Mouse (Mus musculus) Patski (cell line): ENCODE measurements around the gene Nrxn2. TPM values are rescaled to one million over a fixed set of nuclear protein-coding genes. Genes with fewer than 3 reads are reported as not detected.

ENCODE experiments used
- ATAC-seq: fragments of 100-300 bp; one replicate; pipeline ENCODE4 v1.8.0; 2021
- CTCF ChIA-PET: fragments of 350-600 bp; sonication (Branson Sonifier 250); formaldehyde crosslinking; loops from one replicate; lab custom pipeline; 2022; ENCODE audit warnings: inconsistent platforms; lab: Charles Lee
- POLR2A ChIA-PET: fragments of 350-600 bp; sonication (Branson Sonifier 250); formaldehyde crosslinking; loops from one replicate; lab custom pipeline; 2022; ENCODE audit warnings: antibody characterized with exemption, inconsistent platforms; lab: Charles Lee
- DNase-seq: peaks from one replicate; pipeline ENCODE4 v3.0.0-alpha.2; 2011; ENCODE audit warnings: low read depth, low spot score
- H3K27me3 ChIP-seq: fragments of 371-371 bp; one replicate; pipeline ENCODE4 v1.5.1; 2021
- CTCF ChIP-seq: fragments of 100-300 bp; IDR thresholded peaks from one replicate; pipeline ENCODE4 v1.5.1; 2021
- in situ Hi-C: fragments of 300-500 bp; cut with MboI; formaldehyde crosslinking; loops from 3 replicates; pipeline ENCODE4 v1.11.1; 2018; ENCODE audit warnings: low pct_unique_long_range_greater_than_20kb, mixed read lengths
- polyA plus RNA-seq: library from polyadenylated mRNA; unstranded; gene quantifications from one replicate; pipeline ENCODE4 v1.2.3, GENCODE M21; 2021

Gene Nrxn2
- polyA plus RNA-seq, 1 experiment from 2014 or later, result not detected

GRCm38 (mm10) chr19:6380411-6381166, 37.9 kb upstream of the Nrxn2 start:
- in situ Hi-C loops, result no loop called here
- ATAC-seq (no peak), DNase-seq (no peak)
- CTCF ChIA-PET, result interaction anchor here (2.5 kb wide), 1 partner anchor 14 kb away, joined by 11 read pairs; no protein-coding TSS in a partner anchor
- no peaks in the 10 kb centered on the region for H3K27me3 ChIP-seq
- POLR2A ChIA-PET, result interaction anchor here (0.6 to 0.7 kb wide), 3 partner anchors 9 to 322 kb away, joined by 3 to 4 read pairs (median 3); no protein-coding TSS in a partner anchor
- no peak for TF ChIP-seq CTCF

GRCm38 (mm10) chr19:6381238-6381637, 37.3 kb upstream of the Nrxn2 start:
- POLR2A ChIA-PET, result interaction anchor here (0.6 kb wide), 1 partner anchor 9 kb away, joined by 3 read pairs; no protein-coding TSS in a partner anchor

GRCm38 (mm10) chr19:6382323-6382924, 36.1 kb upstream of the Nrxn2 start:
- no peaks in the 10 kb centered on the region for H3K27me3 ChIP-seq
- DNase-seq, result no peak
- CTCF ChIA-PET, result interaction anchor here (2.6 kb wide), 1 partner anchor 8 kb away, joined by 15 read pairs; no protein-coding TSS in a partner anchor
- TF ChIP-seq CTCF, result no peak
- in situ Hi-C loops, result no loop called here
- POLR2A ChIA-PET, result interaction anchor here (0.8 kb wide), 1 partner anchor 16 kb away, joined by 3 read pairs; no protein-coding TSS in a partner anchor
- ATAC-seq, result no peak

More at GRCm38 (mm10) chr19:6381238-6381637, 37.3 kb upstream of the Nrxn2 start:
- no peak for TF ChIP-seq CTCF
- DNase-seq, result no peak
- no peaks in the 10 kb centered on the region for H3K27me3 ChIP-seq
- no peak for ATAC-seq
- CTCF ChIA-PET, result no interaction called here
- in situ Hi-C loops, result no loop called here

GRCm38 (mm10) chr19:6383470-6383869, 35.1 kb upstream of the Nrxn2 start:
- no peaks in the 10 kb centered on the region for H3K27me3 ChIP-seq
- ChIA-PET CTCF (interaction anchor here (1.2 to 2.6 kb wide), 2 partner anchors 10 to 18 kb away, joined by 6 to 15 read pairs; no protein-coding TSS in a partner anchor), POLR2A (interaction anchor here (0.8 kb wide), 1 partner anchor 15 kb away, joined by 3 read pairs; no protein-coding TSS in a partner anchor)
- in situ Hi-C loops, result no loop called here
- no peak for TF ChIP-seq CTCF
- ATAC-seq, result no peak
- DNase-seq, result no peak

- CTCF ChIA-PET, result interaction anchor here (1.2 to 2.6 kb wide), 2 partner anchors 10 to 17 kb away, joined by 6 to 15 read pairs; no protein-coding TSS in a partner anchor
These were observed 34.4 kb upstream of the Nrxn2 start, which contains the start of gene Pygm for GRCm38 (mm10) chr19:6384128-6384527. Gene Pygm (plus strand): TSS chr19:6384399.

GRCm38 (mm10) chr19:6384954-6385353, 33.6 kb upstream of the Nrxn2 start:
- in situ Hi-C loops, result no loop called here
- ATAC-seq (no peak), DNase-seq (no peak)
- ChIA-PET POLR2A (interaction anchor here (1.1 to 1.2 kb wide), 2 partner anchors 11 to 16 kb away, joined by 3 to 4 read pairs; no protein-coding TSS in a partner anchor), CTCF (no interaction called here)
- no peaks in the 10 kb centered on the region for H3K27me3 ChIP-seq
- TF ChIP-seq CTCF, result no peak

More at GRCm38 (mm10) chr19:6384128-6384527, 34.4 kb upstream of the Nrxn2 start, which contains the start of gene Pygm:
- POLR2A ChIA-PET, result interaction anchor here (1.1 to 1.2 kb wide), 2 partner anchors 11 to 17 kb away, joined by 3 to 4 read pairs; no protein-coding TSS in a partner anchor
- no peak for TF ChIP-seq CTCF
- no peaks in the 10 kb centered on the region for H3K27me3 ChIP-seq
- DNase-seq (no peak), ATAC-seq (no peak)
- in situ Hi-C loops, result no loop called here

GRCm38 (mm10) chr19:6385419-6385818, 33.1 kb upstream of the Nrxn2 start:
- ChIA-PET POLR2A (no interaction called here), CTCF (no interaction called here)
- DNase-seq (no peak), ATAC-seq (no peak)
- in situ Hi-C loops, result no loop called here
- no peaks in the 10 kb centered on the region for H3K27me3 ChIP-seq
- no peak for TF ChIP-seq CTCF

GRCm38 (mm10) chr19:6385821-6386220, 32.7 kb upstream of the Nrxn2 start:
- ATAC-seq (no peak), DNase-seq (no peak)
- CTCF ChIA-PET, result no interaction called here
- no peak for TF ChIP-seq CTCF
- POLR2A ChIA-PET, result no interaction called here
- in situ Hi-C loops, result no loop called here
- no peaks in the 10 kb centered on the region for H3K27me3 ChIP-seq

GRCm38 (mm10) chr19:6386234-6386633, 32.3 kb upstream of the Nrxn2 start:
- ATAC-seq (no peak), DNase-seq (no peak)
- TF ChIP-seq CTCF, result no peak
- in situ Hi-C loops, result no loop called here
- CTCF ChIA-PET, result no interaction called here
- POLR2A ChIA-PET, result no interaction called here
- no peaks in the 10 kb centered on the region for H3K27me3 ChIP-seq

GRCm38 (mm10) chr19:6388006-6388405, 30.5 kb upstream of the Nrxn2 start:
- in situ Hi-C loops, result no loop called here
- TF ChIP-seq CTCF, result no peak
- POLR2A ChIA-PET, result no interaction called here
- DNase-seq (no peak), ATAC-seq (no peak)
- CTCF ChIA-PET, result no interaction called here
- no peaks in the 10 kb centered on the region for H3K27me3 ChIP-seq
